24 mouse cellular contexts compared by ENCODE assay signal in the genomic region with DNA sequence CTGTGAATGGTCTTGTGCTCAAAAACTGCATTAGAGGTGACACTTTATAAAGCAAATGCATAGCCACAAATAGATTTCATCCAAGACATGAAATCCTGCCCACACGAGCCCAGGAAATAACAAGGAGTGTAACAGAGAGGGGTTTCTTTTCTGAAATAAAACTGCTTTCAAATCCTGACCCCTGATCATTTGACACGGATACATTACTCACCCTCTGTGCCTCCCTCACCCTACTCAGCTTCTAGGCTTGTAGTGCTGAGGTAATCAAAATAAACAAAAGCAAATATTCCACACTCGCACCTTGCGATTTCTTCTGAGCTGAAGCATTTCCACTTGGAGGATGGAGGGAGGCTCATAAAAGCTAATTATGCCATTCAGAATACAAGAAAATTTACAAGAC.
DNase-seq lines count a peak whose midpoint lies in the region; ATAC-seq lines count a peak whose summit lies in the region.
"Had no signal": no experiment of that assay in that cellular context is flagged by ENCODE, and none has a peak within 500 bp of the region (broad histone marks: within the 10 kb centered on the region; RNA-seq: fewer than 3 reads in every experiment).

No protein-coding gene starts in this region.

- no peak overlapping the region for H3K4me3 ChIP-seq in embryonic facial prominence, embryonic 14.5 days (ENCODE audit: low read depth, low read length)
- H3K4me3 ChIP-seq in embryonic facial prominence, embryonic 10.5 days: no peak overlapping the region
- no peak overlapping the region for H3K4me3 ChIP-seq in kidney, embryonic 16.5 days (ENCODE audit: low read length)
- no peak overlapping the region for H3K4me3 ChIP-seq in limb, embryonic 12.5 days (replicated peaks)
- H3K4me3 ChIP-seq in limb, embryonic 10.5 days: no peak overlapping the region
- H3K4me3 ChIP-seq: embryonic facial prominence, embryonic 13.5 days; forebrain, embryonic 13.5 days; forebrain, embryonic 15.5 days had no signal

- no peaks in the 10 kb centered on the region for H3K27me3 ChIP-seq in embryonic facial prominence, embryonic 14.5 days (replicated peaks; ENCODE audit: control insufficient read depth, insufficient read depth, low read length)
- no peaks in the 10 kb centered on the region for H3K27me3 ChIP-seq in embryonic facial prominence, embryonic 10.5 days (replicated peaks; ENCODE audit: low read depth, poor library complexity, severe bottlenecking)
- H3K27me3 ChIP-seq in kidney, embryonic 16.5 days (ENCODE audit: insufficient read depth, low read length): no peaks in the 10 kb centered on the region
- H3K27me3 ChIP-seq in limb, embryonic 12.5 days: no peaks in the 10 kb centered on the region; the same call in 1 of the 2 replicates
- no peaks in the 10 kb centered on the region for H3K27me3 ChIP-seq in limb, embryonic 10.5 days (ENCODE audit: low read depth, poor library complexity, severe bottlenecking)
- H3K27me3 ChIP-seq: CH12.LX; embryonic facial prominence, embryonic 13.5 days; forebrain, embryonic 13.5 days; forebrain, embryonic 15.5 days; Patski had no signal

- no peaks in the 10 kb centered on the region for H3K4me1 ChIP-seq in embryonic facial prominence, embryonic 14.5 days (ENCODE audit: control insufficient read depth, insufficient read depth, low read length)
- H3K4me1 ChIP-seq in embryonic facial prominence, embryonic 10.5 days: no peaks in the 10 kb centered on the region
- no peaks in the 10 kb centered on the region for H3K4me1 ChIP-seq in kidney, embryonic 16.5 days (ENCODE audit: insufficient read depth, low read length)
- peaks cover 7% of the 10 kb centered on the region for H3K4me1 ChIP-seq in limb, embryonic 12.5 days (replicated peaks)
- no peaks in the 10 kb centered on the region for H3K4me1 ChIP-seq in limb, embryonic 10.5 days
- H3K4me1 ChIP-seq: embryonic facial prominence, embryonic 13.5 days; forebrain, embryonic 13.5 days; forebrain, embryonic 15.5 days had no signal

- no peaks in the 10 kb centered on the region for H3K36me3 ChIP-seq in embryonic facial prominence, embryonic 14.5 days (ENCODE audit: control insufficient read depth, insufficient read depth, low read length)
- H3K36me3 ChIP-seq in embryonic facial prominence, embryonic 10.5 days (replicated peaks): no peaks in the 10 kb centered on the region
- no peaks in the 10 kb centered on the region for H3K36me3 ChIP-seq in kidney, embryonic 16.5 days (ENCODE audit: insufficient read depth, low read length)
- H3K36me3 ChIP-seq in limb, embryonic 12.5 days: no peaks in the 10 kb centered on the region
- H3K36me3 ChIP-seq in limb, embryonic 10.5 days: no peaks in the 10 kb centered on the region
- H3K36me3 ChIP-seq: embryonic facial prominence, embryonic 13.5 days; forebrain, embryonic 15.5 days; G1E had no signal

- peak; percentile 41; the same call in 1 of the 2 replicates for ATAC-seq in embryonic facial prominence, embryonic 14.5 days (ENCODE audit: low read depth)
- 0 out of 2 replicates have a peak, but pooled peaks have one; percentile 69 for ATAC-seq in kidney, embryonic 16.5 days (ENCODE audit: low FRiP score, low TSS enrichment)
- ATAC-seq in limb, embryonic 12.5 days (ENCODE audit: insufficient number of reproducible peaks, insufficient read depth, low FRiP score, low TSS enrichment, low read depth): no peak
- ATAC-seq: activated CD4-positive, CD25-positive, alpha-beta regulatory T cell, adult 4 months; CD4-positive, CD25-positive, alpha-beta regulatory T cell, adult 4 months; forebrain, embryonic 13.5 days; forebrain, embryonic 15.5 days; forebrain, postnatal 0 days; Patski had no signal

- DNase-seq in embryonic facial prominence, embryonic 14.5 days (ENCODE audit: low spot score): peak; percentile 4
- no peak for DNase-seq in embryonic facial prominence, embryonic 10.5 days (ENCODE audit: low spot score)
- DNase-seq in kidney, postnatal 14 days: no peak
- DNase-seq in limb, embryonic 10.5 days (ENCODE audit: low spot score): no peak
- DNase-seq: adrenal gland, adult 8-10 months; adrenal gland, postnatal 14 days; adrenal gland, postnatal 36 days; B cell, adult 2 months; cerebellum, adult 11-12 months; cerebellum, adult 2 months; cerebellum, adult 9-10 months; cerebellum, postnatal 10 days; cerebellum, postnatal 25 days; forebrain, postnatal 0 days had no signal

- H3K9ac ChIP-seq in embryonic facial prominence, embryonic 14.5 days (ENCODE audit: low read depth, low read length): no peak overlapping the region
- H3K9ac ChIP-seq in kidney, embryonic 16.5 days (replicated peaks; ENCODE audit: low read length): no peak overlapping the region
- no peak overlapping the region for H3K9ac ChIP-seq in limb, embryonic 12.5 days (replicated peaks)
- H3K9ac ChIP-seq: embryonic facial prominence, embryonic 13.5 days; forebrain, embryonic 13.5 days; forebrain, embryonic 15.5 days; forebrain, postnatal 0 days had no signal

- no peak overlapping the region for H3K4me2 ChIP-seq in embryonic facial prominence, embryonic 14.5 days (ENCODE audit: low read depth, low read length)
- H3K4me2 ChIP-seq in kidney, embryonic 16.5 days (replicated peaks; ENCODE audit: low read depth, low read length): no peak overlapping the region
- H3K4me2 ChIP-seq in limb, embryonic 12.5 days: peak overlapping the region; percentile 8; the same call in 1 of the 2 replicates
- H3K4me2 ChIP-seq: embryonic facial prominence, embryonic 13.5 days; forebrain, embryonic 13.5 days; forebrain, embryonic 15.5 days had no signal

- H3K9me3 ChIP-seq in embryonic facial prominence, embryonic 14.5 days (ENCODE audit: control insufficient read depth, low read length): no peaks in the 10 kb centered on the region
- no peaks in the 10 kb centered on the region for H3K9me3 ChIP-seq in embryonic facial prominence, embryonic 10.5 days
- no peaks in the 10 kb centered on the region for H3K9me3 ChIP-seq in kidney, embryonic 16.5 days (ENCODE audit: low read length)
- no peaks in the 10 kb centered on the region for H3K9me3 ChIP-seq in limb, embryonic 12.5 days
- H3K9me3 ChIP-seq in limb, embryonic 10.5 days (replicated peaks): no peaks in the 10 kb centered on the region
- H3K9me3 ChIP-seq: embryonic facial prominence, embryonic 13.5 days; forebrain, embryonic 13.5 days; forebrain, embryonic 15.5 days had no signal

- H3K27ac ChIP-seq in embryonic facial prominence, embryonic 14.5 days (replicated peaks; ENCODE audit: low read depth, low read length): no peak overlapping the region
- H3K27ac ChIP-seq in embryonic facial prominence, embryonic 10.5 days (replicated peaks): no peak overlapping the region
- no peak overlapping the region for H3K27ac ChIP-seq in kidney, embryonic 16.5 days (ENCODE audit: low read length)
- no peak overlapping the region for H3K27ac ChIP-seq in limb, embryonic 12.5 days
- no peak overlapping the region for H3K27ac ChIP-seq in limb, embryonic 10.5 days
- H3K27ac ChIP-seq: embryonic facial prominence, embryonic 13.5 days; forebrain, embryonic 13.5 days; forebrain, embryonic 15.5 days had no signal

- WGBS in embryonic facial prominence, embryonic 14.5 days: 39% methylated on average over 4 of the region's 4 CpGs
- WGBS in embryonic facial prominence, embryonic 10.5 days: 62% methylated on average over 4 of the region's 4 CpGs
- 18% methylated on average over 4 of the region's 4 CpGs for whole genome bisulfite sequencing in kidney, embryonic 16.5 days
- 36% methylated on average over 4 of the region's 4 CpGs for WGBS in limb, embryonic 12.5 days
- WGBS in limb, embryonic 10.5 days: 71% methylated on average over 4 of the region's 4 CpGs
